Mouse (Mus musculus) stomach, embryonic 16.5 days (tissue): ENCODE measurements at regions not wholly inside any gene's neighbourhood (a gene's known extent, or its start where the extent isn't known, plus 50 kb on each side); places are given as distances from the start of the nearest gene placed in this dataset.
"Not testable (repeated sequence)": the region's sequence is repeated elsewhere in the genome, so short reads cannot be mapped to it uniquely, and the experiment has no call there.

Experiments
- ATAC-seq: fragments of 200-750 bp; cut with Nextera tagmentation; 2 replicates; pipeline ENCODE4 v1.8.0; 2017; ENCODE audit warnings: moderate number of reproducible peaks, moderate TSS enrichment; ENCODE audit not compliant: insufficient read depth, low FRiP score
- H3K27ac ChIP-seq: fragments of 300-500 bp; sonication (generic); 2 replicates; pipeline ENCODE4 v1.5.1; 2014; ENCODE audit warnings: low read length
- H3K27me3 ChIP-seq: fragments of 300-500 bp; sonication (generic); 2 replicates; pipeline ENCODE4 v1.6.1; 2014; ENCODE audit warnings: low read length, control low read depth, mixed read lengths; ENCODE audit not compliant: control insufficient read depth, insufficient read depth
- H3K36me3 ChIP-seq: fragments of 300-500 bp; sonication (generic); 2 replicates; pipeline ENCODE4 v1.6.1; 2014; ENCODE audit warnings: low read length; ENCODE audit not compliant: control insufficient read depth, insufficient read depth
- H3K4me1 ChIP-seq: fragments of 300-500 bp; sonication (generic); 2 replicates; pipeline ENCODE4 v1.6.1; 2014; ENCODE audit warnings: low read length, control low read depth, mixed read lengths; ENCODE audit not compliant: control insufficient read depth, insufficient read depth
- H3K4me2 ChIP-seq: fragments of 300-500 bp; sonication (generic); 2 replicates; pipeline ENCODE4 v1.6.1; 2014; ENCODE audit warnings: low read depth, low read length, mixed read lengths
- H3K4me3 ChIP-seq: fragments of 300-500 bp; sonication (generic); replicated peaks from 2 replicates; pipeline ENCODE4 v1.5.1; 2014; ENCODE audit warnings: mild to moderate bottlenecking, low read length
- H3K9ac ChIP-seq: fragments of 300-500 bp; sonication (generic); 2 replicates; pipeline ENCODE4 v1.6.1; 2014; ENCODE audit warnings: low read length
- H3K9me3 ChIP-seq: fragments of 300-500 bp; sonication (generic); replicated peaks from 2 replicates; pipeline ENCODE4 v1.6.1; 2016; ENCODE audit warnings: low read length, control low read depth; ENCODE audit not compliant: control insufficient read depth
- WGBS: fragments of 180-500 bp; shearing (Covaris S2); extraction: QIAGEN DNeasy Blood & Tissue Kit; methylation state at CpG from one replicate; pipeline ENCODE4 v1.1.7; 2014; 5-methylcytosine and 5-hydroxymethylcytosine counted together

- Histone ChIP-seq H3K9me3 (no peaks in the 10 kb centered on the region), H3K27ac (no peak overlapping the region), H3K9ac (no peak overlapping the region), H3K4me2 (peak overlapping the region; percentile 34), H3K36me3 (no peaks in the 10 kb centered on the region), H3K27me3 (no peaks in the 10 kb centered on the region), H3K4me3 (no peak overlapping the region), H3K4me1 (no peaks in the 10 kb centered on the region)
- WGBS, result 20% methylated on average over 18 of the region's 18 CpGs
- no peak for ATAC-seq
These were observed 242.6 kb upstream of the Gm6793 start for GRCm38 (mm10) chr8:112257311-112257894.

GRCm38 (mm10) chr8:112246629-112247028, 231.8 kb upstream of the Gm6793 start:
- H3K36me3 ChIP-seq, ATAC-seq, H3K4me1 ChIP-seq, H3K27ac ChIP-seq, H3K4me2 ChIP-seq, H3K9me3 ChIP-seq, H3K9ac ChIP-seq, H3K4me3 ChIP-seq, H3K27me3 ChIP-seq: not testable (repeated sequence)
- WGBS, result 78% methylated on average over 2 of the region's 2 CpGs

GRCm38 (mm10) chr8:112238681-112239080, 223.8 kb upstream of the Gm6793 start:
- no peaks in the 10 kb centered on the region for H3K4me1 ChIP-seq
- H3K27me3 ChIP-seq, result no peaks in the 10 kb centered on the region
- no peaks in the 10 kb centered on the region for H3K36me3 ChIP-seq
- H3K9me3 ChIP-seq, result no peaks in the 10 kb centered on the region
- H3K4me2 ChIP-seq, result no peak overlapping the region
- no peak overlapping the region for H3K4me3 ChIP-seq
- 75% methylated on average over 9 of the region's 9 CpGs for WGBS
- H3K9ac ChIP-seq, result no peak overlapping the region
- H3K27ac ChIP-seq, result no peak overlapping the region
- ATAC-seq, result no peak

GRCm38 (mm10) chr8:112236751-112237150, 221.9 kb upstream of the Gm6793 start:
- not testable (repeated sequence) for ATAC-seq, H3K27ac ChIP-seq, H3K4me3 ChIP-seq, H3K4me2 ChIP-seq, H3K9ac ChIP-seq, H3K27me3 ChIP-seq, H3K36me3 ChIP-seq, H3K9me3 ChIP-seq, H3K4me1 ChIP-seq
- WGBS, result 93% methylated on average over 19 of the region's 19 CpGs

- H3K27ac ChIP-seq, result no peak overlapping the region
- no peaks in the 10 kb centered on the region for H3K4me1 ChIP-seq
- no peaks in the 10 kb centered on the region for H3K9me3 ChIP-seq
- no peaks in the 10 kb centered on the region for H3K36me3 ChIP-seq
- no peaks in the 10 kb centered on the region for H3K27me3 ChIP-seq
- ATAC-seq, result no peak
- H3K4me2 ChIP-seq, result no peak overlapping the region
- H3K4me3 ChIP-seq, result no peak overlapping the region
- no peak overlapping the region for H3K9ac ChIP-seq
- WGBS, result 70% methylated on average over 6 of the region's 6 CpGs
These were observed 204.8 kb upstream of the Gm6793 start for GRCm38 (mm10) chr8:112219656-112220055.

- Histone ChIP-seq H3K4me3 (no peak overlapping the region), H3K36me3 (no peaks in the 10 kb centered on the region), H3K27ac (no peak overlapping the region), H3K4me2 (no peak overlapping the region), H3K4me1 (no peaks in the 10 kb centered on the region), H3K9me3 (no peaks in the 10 kb centered on the region), H3K9ac (no peak overlapping the region), H3K27me3 (no peaks in the 10 kb centered on the region)
- no peak for ATAC-seq
- WGBS, result 85% methylated on average over 5 of the region's 5 CpGs
These were observed 197.3 kb upstream of the Gm6793 start for GRCm38 (mm10) chr8:112212170-112212569.

GRCm38 (mm10) chr8:112196423-112196822, 181.6 kb upstream of the Gm6793 start:
- Histone ChIP-seq H3K9me3 (no peaks in the 10 kb centered on the region), H3K4me2 (no peak overlapping the region), H3K4me1 (no peaks in the 10 kb centered on the region), H3K9ac (no peak overlapping the region), H3K36me3 (no peaks in the 10 kb centered on the region), H3K27ac (no peak overlapping the region), H3K4me3 (no peak overlapping the region), H3K27me3 (no peaks in the 10 kb centered on the region)
- no peak for ATAC-seq
- WGBS, result 47% methylated on average over 1 of the region's 1 CpGs

GRCm38 (mm10) chr8:112195880-112196279, 181.0 kb upstream of the Gm6793 start:
- no peak overlapping the region for H3K9ac ChIP-seq
- no peaks in the 10 kb centered on the region for H3K36me3 ChIP-seq
- WGBS, result 55% methylated on average over 2 of the region's 2 CpGs
- H3K4me2 ChIP-seq, result no peak overlapping the region
- H3K27me3 ChIP-seq, result no peaks in the 10 kb centered on the region
- peak; percentile 21; the same call in 1 of the 2 replicates for ATAC-seq
- no peaks in the 10 kb centered on the region for H3K4me1 ChIP-seq
- no peaks in the 10 kb centered on the region for H3K9me3 ChIP-seq
- H3K27ac ChIP-seq, result no peak overlapping the region
- H3K4me3 ChIP-seq, result no peak overlapping the region

- no peaks in the 10 kb centered on the region for H3K4me1 ChIP-seq
- H3K27ac ChIP-seq, result no peak overlapping the region
- no peaks in the 10 kb centered on the region for H3K36me3 ChIP-seq
- 85% methylated on average over 3 of the region's 3 CpGs for WGBS
- no peak overlapping the region for H3K4me3 ChIP-seq
- H3K9ac ChIP-seq, result no peak overlapping the region
- ATAC-seq, result no peak
- no peaks in the 10 kb centered on the region for H3K27me3 ChIP-seq
- H3K9me3 ChIP-seq, result no peaks in the 10 kb centered on the region
- H3K4me2 ChIP-seq, result no peak overlapping the region
These were observed 177.0 kb upstream of the Gm6793 start for GRCm38 (mm10) chr8:112191846-112192245.

- no peak for ATAC-seq
- H3K9ac ChIP-seq, result no peak overlapping the region
- H3K27me3 ChIP-seq, result no peaks in the 10 kb centered on the region
- WGBS, result 17% methylated on average over 2 of the region's 2 CpGs
- H3K9me3 ChIP-seq, result no peaks in the 10 kb centered on the region
- no peak overlapping the region for H3K27ac ChIP-seq
- H3K4me2 ChIP-seq, result no peak overlapping the region
- no peaks in the 10 kb centered on the region for H3K36me3 ChIP-seq
- H3K4me1 ChIP-seq, result no peaks in the 10 kb centered on the region
- no peak overlapping the region for H3K4me3 ChIP-seq
These were observed 174.9 kb upstream of the Gm6793 start for GRCm38 (mm10) chr8:112189698-112190097.
